Mouse (Mus musculus) embryonic facial prominence, embryonic 10.5 days (tissue): ENCODE data around the gene Stk11. TPM values are rescaled to one million over a fixed set of nuclear protein-coding genes. Genes with fewer than 3 reads are reported as not detected.
A peak's percentile ranks its signal among the peaks of the same experiment; 100 is the strongest.

Experiments used
- DNase-seq: peaks from one replicate; pipeline ENCODE4 v3.0.0-alpha.2; 2017; ENCODE audit warnings: low spot score
- H3K27ac ChIP-seq: fragments of 300-500 bp; sonication (generic); replicated peaks from 2 replicates; pipeline ENCODE4 v1.5.1; 2016; ENCODE audit warnings: mild to moderate bottlenecking
- H3K27me3 ChIP-seq: fragments of 300-500 bp; sonication (generic); replicated peaks from 2 replicates; pipeline ENCODE4 v1.6.1; 2016; ENCODE audit warnings: low read depth, mild to moderate bottlenecking; ENCODE audit not compliant: poor library complexity, severe bottlenecking
- H3K36me3 ChIP-seq: fragments of 300-500 bp; sonication (generic); replicated peaks from 2 replicates; pipeline ENCODE4 v1.6.1; 2016; ENCODE audit warnings: mild to moderate bottlenecking, moderate library complexity
- H3K4me1 ChIP-seq: fragments of 300-500 bp; sonication (generic); 2 replicates; pipeline ENCODE4 v1.6.1; 2016
- H3K4me3 ChIP-seq: fragments of 300-500 bp; sonication (generic); 2 replicates; pipeline ENCODE4 v1.5.1; 2016; ENCODE audit warnings: mild to moderate bottlenecking, moderate library complexity
- H3K9me3 ChIP-seq: fragments of 300-500 bp; sonication (generic); 2 replicates; pipeline ENCODE4 v1.6.1; 2016; ENCODE audit warnings: mild to moderate bottlenecking
- WGBS: fragments of 180-500 bp; shearing (Covaris S2); methylation state at CpG from one replicate; pipeline ENCODE4 v1.1.7; 2016; 5-methylcytosine and 5-hydroxymethylcytosine counted together
- polyA plus RNA-seq: library from polyadenylated mRNA; unstranded; fragments of >200 nt; fragmentation: Nextera tagmentation; extraction: Ambion mirVana; gene quantifications from 2 replicates; pipeline ENCODE4 v1.2.1, GENCODE M21; 2016

The Stk11 gene
- polyA plus RNA-seq, 1 experiment from 2014 or later = 17.5 TPM

DNA sequence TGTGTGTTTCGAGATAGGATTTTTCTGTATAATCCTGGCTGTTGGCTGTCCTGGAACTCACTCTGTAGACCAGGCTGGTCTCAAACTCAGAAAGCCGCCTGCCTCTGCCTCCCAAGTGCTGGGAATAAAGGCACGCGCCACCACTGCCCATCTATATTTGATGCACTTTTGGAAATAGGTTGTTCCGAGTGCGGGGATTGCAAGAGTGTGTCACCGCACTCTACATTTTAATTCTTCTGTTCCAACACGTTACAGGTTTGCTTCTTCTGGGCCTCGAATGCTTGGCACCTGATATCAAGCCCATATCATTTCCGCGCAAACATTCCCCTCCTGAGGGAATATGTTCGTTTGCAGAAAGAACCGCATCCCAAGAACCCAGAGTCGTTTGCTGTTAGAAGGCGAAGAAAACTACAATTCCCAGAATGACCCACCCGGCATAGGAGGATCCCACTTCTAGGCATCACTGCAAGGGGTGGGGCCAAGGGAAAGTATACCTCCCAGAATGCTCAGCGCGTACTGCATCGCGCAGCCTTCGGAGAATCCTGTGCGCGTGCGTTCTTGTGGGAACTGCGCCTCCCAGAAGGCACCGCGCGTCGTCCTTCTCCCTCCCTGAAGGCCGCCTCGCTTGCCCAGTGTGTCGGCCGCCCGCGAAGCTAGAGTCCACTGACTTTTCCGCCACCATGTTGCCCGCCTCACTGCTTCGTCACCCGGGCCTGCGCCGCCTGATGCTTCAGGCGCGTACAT lies 26.4 kb downstream of the Stk11 start:
- Histone ChIP-seq H3K4me1 (peaks cover 86% of the 10 kb centered on the region), H3K9me3 (no peaks in the 10 kb centered on the region), H3K27ac (peak overlapping the region; percentile 91), H3K27me3 (peaks cover 23% of the 10 kb centered on the region), H3K4me3 (peak overlapping the region; percentile 99), H3K36me3 (peaks cover 37% of the 10 kb centered on the region)
- DNase-seq = peak; percentile 95
- 1% methylated on average over 43 of the region's 43 CpGs for WGBS

DNA sequence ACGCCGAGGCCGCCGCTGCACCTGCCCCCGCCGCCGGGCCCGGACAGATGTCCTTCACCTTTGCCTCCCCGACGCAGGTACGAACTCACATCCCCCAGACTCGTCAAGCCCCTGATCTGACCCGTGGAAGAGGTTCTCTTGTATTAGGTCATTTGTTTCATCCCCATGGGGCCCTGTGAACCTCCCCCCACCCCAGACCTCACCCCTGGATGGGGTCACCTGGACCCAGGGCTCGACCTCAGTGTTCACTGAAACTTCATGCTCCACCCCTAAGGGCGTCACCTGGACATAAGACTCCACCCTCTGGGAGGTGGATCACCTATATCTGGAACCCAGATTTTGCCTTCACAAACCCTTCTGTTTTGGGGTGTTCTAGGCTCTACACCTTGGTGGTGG lies 26.9 kb downstream of the Stk11 start:
- H3K9me3 ChIP-seq = no peaks in the 10 kb centered on the region
- peak overlapping the region; percentile 91 for H3K27ac ChIP-seq
- H3K4me1 ChIP-seq = peaks cover 86% of the 10 kb centered on the region
- H3K27me3 ChIP-seq = peaks cover 18% of the 10 kb centered on the region
- no peak for DNase-seq
- WGBS = under 1% methylated on average over 15 of the region's 15 CpGs
- peak overlapping the region; percentile 99 for H3K4me3 ChIP-seq
- H3K36me3 ChIP-seq = peaks cover 39% of the 10 kb centered on the region

DNA sequence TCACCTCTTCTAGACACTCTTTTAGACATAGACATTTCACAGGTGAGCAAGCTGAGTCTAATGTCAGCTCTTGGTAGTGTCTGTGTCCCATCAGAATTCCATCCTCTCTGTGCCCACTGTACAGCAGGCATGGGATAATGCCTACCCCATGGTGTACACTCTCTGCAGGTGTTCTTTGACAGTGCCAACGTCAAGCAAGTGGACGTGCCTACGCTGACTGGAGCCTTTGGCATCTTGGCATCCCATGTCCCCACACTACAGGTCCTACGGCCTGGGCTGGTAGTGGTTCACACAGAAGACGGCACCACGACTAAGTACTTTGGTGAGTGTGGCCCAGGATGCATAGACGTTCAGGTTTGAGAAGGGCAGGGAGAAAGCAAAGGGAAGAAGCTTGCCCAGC lies 28.1 kb downstream of the Stk11 start:
- 95% methylated on average over 7 of the region's 7 CpGs for WGBS
- no peak overlapping the region for H3K27ac ChIP-seq
- peak overlapping the region; percentile 99; the same call in 1 of the 2 replicates for H3K4me3 ChIP-seq
- H3K36me3 ChIP-seq = peaks cover 39% of the 10 kb centered on the region
- no peaks in the 10 kb centered on the region for H3K9me3 ChIP-seq
- 0 out of 2 replicates have a peak, but pooled peaks cover 8% of the 10 kb centered on the region for H3K27me3 ChIP-seq
- DNase-seq = no peak
- peaks cover 83% of the 10 kb centered on the region for H3K4me1 ChIP-seq

DNA sequence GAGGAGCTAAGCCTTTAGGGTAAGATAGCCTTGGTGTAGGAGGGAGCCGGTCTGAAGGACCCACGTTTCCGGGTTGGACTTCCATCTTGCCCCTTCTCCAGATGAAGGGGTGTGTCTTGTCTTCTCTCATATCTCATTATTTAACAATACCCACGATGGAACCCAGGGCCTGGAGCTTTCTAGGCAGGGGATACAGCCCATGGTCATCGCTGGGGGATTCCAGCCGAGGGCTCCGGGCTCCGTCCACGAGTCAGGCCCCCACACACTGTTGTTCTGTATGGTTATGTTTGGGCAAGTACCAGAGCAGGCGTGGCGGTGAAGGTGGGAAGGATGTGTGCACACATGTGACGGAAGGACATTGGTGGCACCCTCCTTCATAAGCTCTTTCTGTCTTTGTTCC lies 28.6 kb downstream of the Stk11 start:
- H3K4me3 ChIP-seq = peak overlapping the region; percentile 99; the same call in 1 of the 2 replicates
- 0 out of 2 replicates have a peak, but pooled peaks cover 8% of the 10 kb centered on the region for H3K27me3 ChIP-seq
- no peaks in the 10 kb centered on the region for H3K9me3 ChIP-seq
- H3K4me1 ChIP-seq = peaks cover 80% of the 10 kb centered on the region
- WGBS = 94% methylated on average over 12 of the region's 12 CpGs
- peaks cover 39% of the 10 kb centered on the region for H3K36me3 ChIP-seq
- no peak overlapping the region for H3K27ac ChIP-seq
- no peak for DNase-seq

DNA sequence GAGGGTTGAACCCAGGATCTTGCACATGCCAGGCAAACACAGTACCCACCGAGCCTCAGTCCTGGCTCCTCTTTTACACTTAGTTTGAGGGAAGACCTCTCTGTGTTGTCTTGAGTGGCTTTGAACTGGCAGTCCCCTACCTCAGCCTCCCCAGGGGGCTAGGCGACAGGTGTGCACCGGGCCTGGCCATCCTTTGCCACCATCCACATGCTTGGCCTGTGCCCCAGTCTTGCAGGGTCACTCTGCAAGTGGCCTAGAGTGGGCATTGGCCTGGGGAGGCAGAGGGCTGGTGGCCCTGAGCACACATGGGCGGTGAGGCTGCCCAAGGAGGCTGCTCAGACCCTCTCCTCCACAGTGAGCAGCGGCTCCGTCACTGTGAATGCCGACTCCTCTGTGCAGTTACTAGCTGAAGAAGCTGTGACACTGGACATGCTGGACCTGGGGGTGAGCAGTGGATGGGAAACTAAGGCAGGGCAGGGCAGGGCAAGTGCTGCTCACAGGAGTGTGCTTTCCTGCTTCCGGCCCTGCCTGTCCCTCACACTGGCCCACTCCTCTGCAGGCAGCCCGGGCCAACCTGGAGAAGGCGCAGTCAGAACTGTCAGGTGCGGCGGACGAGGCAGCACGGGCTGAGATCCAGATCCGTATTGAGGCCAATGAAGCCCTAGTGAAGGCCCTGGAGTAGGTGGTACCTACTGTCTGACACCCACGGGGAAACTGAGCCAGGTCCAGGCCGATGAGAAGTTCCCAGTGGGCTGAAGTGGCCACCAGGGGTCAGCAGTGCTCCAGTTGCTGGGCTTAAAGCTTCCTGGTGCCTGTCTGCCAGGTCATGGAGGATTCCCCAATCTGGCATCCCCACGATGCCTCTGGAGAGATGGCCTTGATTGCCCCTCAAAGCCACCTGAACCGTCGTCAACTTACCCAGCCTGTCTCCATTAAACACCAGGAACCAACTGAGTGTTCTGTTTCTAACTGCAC lies 29.5 kb downstream of the Stk11 start:
- Histone ChIP-seq H3K36me3 (peaks cover 47% of the 10 kb centered on the region), H3K27me3 (0 out of 2 replicates have a peak, but pooled peaks cover 5% of the 10 kb centered on the region), H3K27ac (0 out of 2 replicates have a peak overlapping the region, but pooled peaks have one; percentile 40), H3K4me1 (peaks cover 75% of the 10 kb centered on the region), H3K4me3 (peak overlapping the region; percentile 99), H3K9me3 (no peaks in the 10 kb centered on the region)
- DNase-seq = peak; percentile 79
- WGBS = 77% methylated on average over 20 of the region's 20 CpGs

DNA sequence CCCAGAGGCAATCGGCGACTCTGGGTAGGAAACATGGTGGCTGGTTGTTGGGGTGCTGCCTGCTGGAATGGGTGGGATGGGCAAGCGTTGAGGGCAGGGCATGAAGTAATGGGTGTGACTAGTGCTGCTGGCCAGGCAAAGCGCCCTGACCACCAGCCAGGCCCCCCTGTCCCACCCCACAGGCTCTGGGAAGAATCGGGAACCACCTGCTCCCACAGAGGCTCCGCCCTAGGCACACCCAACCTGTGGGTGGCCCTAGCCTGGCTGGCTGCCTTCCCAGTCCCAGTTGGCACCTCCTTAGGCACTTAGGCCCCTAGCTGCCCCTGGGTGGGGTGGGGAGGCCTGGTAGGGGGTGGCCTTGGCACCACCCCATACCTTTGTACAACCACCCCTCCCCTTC lies 30.3 kb downstream of the Stk11 start:
- peaks cover 54% of the 10 kb centered on the region for H3K36me3 ChIP-seq
- no peak for DNase-seq
- H3K4me1 ChIP-seq = peaks cover 70% of the 10 kb centered on the region
- 89% methylated on average over 6 of the region's 6 CpGs for WGBS
- H3K9me3 ChIP-seq = no peaks in the 10 kb centered on the region
- H3K4me3 ChIP-seq = peak overlapping the region; percentile 99
- H3K27me3 ChIP-seq = no peaks in the 10 kb centered on the region
- 0 out of 2 replicates have a peak overlapping the region, but pooled peaks have one; percentile 40 for H3K27ac ChIP-seq

DNA sequence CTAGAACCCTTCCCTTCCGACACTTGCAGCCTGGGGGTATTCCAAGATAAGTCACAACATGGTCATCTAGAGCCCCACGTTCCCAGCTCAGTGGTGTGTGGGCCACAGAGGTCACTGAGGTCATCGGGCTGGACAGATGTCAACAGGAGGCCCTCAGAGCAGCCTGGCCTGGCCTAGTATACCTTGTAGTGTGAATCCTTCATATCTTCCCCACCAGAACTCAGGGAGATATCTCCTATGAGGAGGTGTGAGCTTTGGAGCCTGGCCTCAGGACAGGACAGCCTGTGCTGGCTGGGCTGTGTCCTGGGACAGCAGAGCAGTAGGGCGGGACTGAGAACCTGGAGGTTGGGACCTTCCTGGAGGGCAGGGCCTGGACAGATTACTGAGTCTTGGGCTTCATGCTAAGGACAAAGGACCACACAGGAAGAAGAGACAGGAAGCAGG lies 31.0 kb downstream of the Stk11 start:
- peak overlapping the region; percentile 99 for H3K4me3 ChIP-seq
- no peak for DNase-seq
- H3K27me3 ChIP-seq = no peaks in the 10 kb centered on the region
- 67% methylated on average over 4 of the region's 4 CpGs for WGBS
- no peaks in the 10 kb centered on the region for H3K9me3 ChIP-seq
- peaks cover 66% of the 10 kb centered on the region for H3K4me1 ChIP-seq
- peaks cover 61% of the 10 kb centered on the region for H3K36me3 ChIP-seq
- peak overlapping the region; percentile 100; the same call in 1 of the 2 replicates for H3K27ac ChIP-seq

DNA sequence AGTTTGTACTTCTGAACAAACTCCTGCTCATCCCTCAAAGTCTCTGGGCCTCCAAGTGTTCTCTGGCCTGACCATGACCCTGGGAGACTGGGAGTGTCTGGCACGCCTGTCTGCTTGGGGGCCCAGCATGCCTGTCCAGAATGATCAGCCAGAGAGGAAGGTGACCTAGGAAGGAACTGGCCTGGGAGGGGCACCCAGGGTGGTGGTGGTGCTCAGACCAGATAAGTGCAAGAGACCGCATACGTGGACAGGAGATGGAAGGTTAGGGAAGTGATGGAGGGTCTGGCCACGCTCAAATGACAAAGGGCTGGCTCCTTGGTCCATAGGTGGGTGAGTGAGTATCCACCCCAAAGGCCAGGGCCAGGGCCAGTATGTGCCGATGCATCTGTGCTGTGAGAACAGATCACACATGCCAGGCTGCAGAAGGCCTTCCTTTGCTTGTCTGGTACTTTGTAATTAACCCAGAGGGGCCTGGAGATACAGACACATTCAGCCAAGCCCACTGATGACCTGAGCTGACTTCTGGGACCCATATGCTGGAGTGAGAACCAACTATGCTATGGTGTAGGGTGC lies 31.6 kb downstream of the Stk11 start:
- 81% methylated on average over 5 of the region's 5 CpGs for WGBS
- peaks cover 67% of the 10 kb centered on the region for H3K36me3 ChIP-seq
- H3K4me1 ChIP-seq = peaks cover 68% of the 10 kb centered on the region

DNA sequence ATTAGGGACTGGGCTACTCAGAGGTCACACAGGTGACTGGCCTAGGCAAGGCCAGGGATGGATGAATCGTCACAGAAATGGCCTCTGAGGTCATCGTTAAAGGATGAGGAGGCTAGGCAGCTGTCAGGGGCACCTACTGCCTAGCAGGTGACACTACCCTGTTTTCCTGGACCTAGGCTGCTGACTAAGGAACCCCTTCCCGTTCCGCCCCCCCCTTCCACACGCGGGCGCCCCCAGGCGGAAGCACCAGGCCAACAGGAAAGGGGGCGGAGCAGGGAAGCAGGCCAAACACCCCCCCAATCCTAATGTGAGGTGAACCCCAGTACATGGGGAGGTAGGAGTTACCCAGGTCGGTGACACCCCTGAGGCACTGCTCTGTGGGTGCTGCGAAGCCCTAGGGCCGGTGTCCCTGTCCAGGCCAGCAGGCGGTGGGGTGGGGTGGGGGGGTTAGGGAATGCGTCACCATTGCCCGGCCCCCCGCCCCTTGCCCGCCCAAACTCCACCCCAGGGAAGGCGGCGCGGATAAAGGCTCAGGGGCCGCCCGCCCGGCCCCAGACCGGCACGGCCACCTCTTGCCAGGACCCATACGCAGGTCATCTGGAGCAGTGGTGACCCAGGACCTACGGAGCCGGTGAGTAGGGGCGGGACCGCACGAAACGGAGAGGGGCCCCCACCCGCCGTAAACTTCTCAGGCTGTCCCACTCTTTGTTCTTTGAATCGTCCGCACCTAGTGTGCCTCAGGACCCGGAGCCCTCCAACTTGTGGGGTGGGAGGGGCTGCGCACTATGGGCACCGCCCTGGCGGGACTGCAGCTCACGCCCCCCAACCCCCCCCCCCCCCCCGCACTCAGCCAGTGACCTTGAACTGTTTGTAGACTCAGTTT lies 32.4 kb downstream of the Stk11 start, which contains the start of gene Midn:
Gene Midn, plus strand, starts transcription at position 554 of the 883 bp plus-strand sequence.
- peak within 1 kb of the TSS; percentile 100 for H3K27ac ChIP-seq
- peaks cover 75% of the 10 kb centered on the region for H3K36me3 ChIP-seq
- no peaks in the 10 kb centered on the region for H3K27me3 ChIP-seq
- H3K4me3 ChIP-seq = peak within 1 kb of the TSS; percentile 99
- H3K4me1 ChIP-seq = peaks cover 69% of the 10 kb centered on the region
- no peaks in the 10 kb centered on the region for H3K9me3 ChIP-seq
- DNase-seq = peak; percentile 89
- WGBS = 1% methylated on average over 42 of the region's 42 CpGs

More for the DNA sequence above, 31.6 kb downstream of the Stk11 start:
- Histone ChIP-seq H3K27me3 (no peaks in the 10 kb centered on the region), H3K27ac (peak overlapping the region; percentile 100), H3K4me3 (peak overlapping the region; percentile 99), H3K9me3 (no peaks in the 10 kb centered on the region)
- no peak for DNase-seq

DNA sequence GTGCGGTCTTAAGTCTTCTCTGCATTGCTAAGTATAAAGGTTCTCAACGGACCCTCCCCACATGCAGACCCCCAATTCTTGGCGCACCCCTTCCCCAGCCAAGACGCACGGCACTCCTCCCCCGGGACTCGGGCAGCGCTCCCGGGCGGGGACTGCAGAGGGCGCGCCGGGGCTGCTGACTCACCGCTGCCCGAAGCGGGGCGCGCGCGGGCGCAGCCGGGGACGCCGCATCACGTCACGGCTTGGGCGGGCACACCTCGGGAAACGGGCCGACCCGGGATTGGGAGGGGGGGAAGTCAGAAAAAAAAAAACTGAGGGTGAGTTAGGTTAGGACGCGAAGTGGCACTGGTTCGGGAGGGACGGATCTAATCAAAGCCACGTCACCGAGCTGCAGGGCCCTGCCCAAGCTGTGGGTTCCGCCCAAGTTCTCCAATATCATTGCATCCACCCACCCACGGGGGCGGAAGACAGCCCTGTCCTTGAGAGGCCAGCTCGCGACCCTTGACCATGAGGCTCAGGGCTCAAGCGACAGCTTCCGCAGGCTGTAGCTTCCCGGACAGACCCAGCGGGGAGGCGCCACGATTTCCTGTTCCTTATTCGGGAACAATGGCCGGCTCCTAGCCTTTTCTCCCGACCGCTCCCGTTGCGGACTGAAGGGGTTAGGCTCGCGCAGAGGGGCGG lies 33.1 kb downstream of the Stk11 start:
- H3K27me3 ChIP-seq = no peaks in the 10 kb centered on the region
- no peaks in the 10 kb centered on the region for H3K9me3 ChIP-seq
- H3K27ac ChIP-seq = peak overlapping the region; percentile 100
- DNase-seq = peak; percentile 97
- WGBS = under 1% methylated on average over 57 of the region's 57 CpGs
- H3K36me3 ChIP-seq = peaks cover 78% of the 10 kb centered on the region
- H3K4me1 ChIP-seq = peaks cover 70% of the 10 kb centered on the region
- peak overlapping the region; percentile 99 for H3K4me3 ChIP-seq
